Mouse (Mus musculus) thymus, adult 2 months (tissue): ENCODE data around the gene Pdzd7.

Experiments used
- CTCF ChIP-seq: fragments of 200-500 bp; IDR thresholded peaks from 2 replicates; pipeline ENCODE4 v1.5.1; 2012; ENCODE audit warnings: mild to moderate bottlenecking, control low read depth, low read length, moderate library complexity, borderline replicate concordance; ENCODE audit not compliant: control insufficient read depth, poor library complexity, insufficient read depth; ENCODE audit errors: extremely low read depth
- POLR2A ChIP-seq: fragments of 200-500 bp; IDR thresholded peaks from 2 replicates; pipeline ENCODE4 v1.6.1; 2012; ENCODE audit warnings: mild to moderate bottlenecking, low read length, control low read depth, moderate library complexity; ENCODE audit not compliant: control insufficient read depth, poor library complexity, insufficient read depth; ENCODE audit errors: extremely low read depth

GRCm38 (mm10) chr19:45076586-45077510, 31.3 kb upstream of the Pdzd7 start:
- TF ChIP-seq CTCF (peak; percentile 54; the same call in 1 of the 2 replicates), POLR2A (no peak)
